Mouse (Mus musculus) right cerebral cortex, postnatal 36 days (tissue): ENCODE measurements around the gene Dyrk3.
A peak's percentile ranks its signal among the peaks of the same experiment; 100 is the strongest.
"Not testable (repeated sequence)": the region's sequence is repeated elsewhere in the genome, so short reads cannot be mapped to it uniquely, and the experiment has no call there.

ENCODE experiments used
- DNase-seq, 2 experiments: peaks; one replicate each; pipeline ENCODE4 v3.0.0; 2022; ENCODE audit warnings: low spot score in 2 of 2, mixed read lengths in 1 of 2

Gene Dyrk3

DNA sequence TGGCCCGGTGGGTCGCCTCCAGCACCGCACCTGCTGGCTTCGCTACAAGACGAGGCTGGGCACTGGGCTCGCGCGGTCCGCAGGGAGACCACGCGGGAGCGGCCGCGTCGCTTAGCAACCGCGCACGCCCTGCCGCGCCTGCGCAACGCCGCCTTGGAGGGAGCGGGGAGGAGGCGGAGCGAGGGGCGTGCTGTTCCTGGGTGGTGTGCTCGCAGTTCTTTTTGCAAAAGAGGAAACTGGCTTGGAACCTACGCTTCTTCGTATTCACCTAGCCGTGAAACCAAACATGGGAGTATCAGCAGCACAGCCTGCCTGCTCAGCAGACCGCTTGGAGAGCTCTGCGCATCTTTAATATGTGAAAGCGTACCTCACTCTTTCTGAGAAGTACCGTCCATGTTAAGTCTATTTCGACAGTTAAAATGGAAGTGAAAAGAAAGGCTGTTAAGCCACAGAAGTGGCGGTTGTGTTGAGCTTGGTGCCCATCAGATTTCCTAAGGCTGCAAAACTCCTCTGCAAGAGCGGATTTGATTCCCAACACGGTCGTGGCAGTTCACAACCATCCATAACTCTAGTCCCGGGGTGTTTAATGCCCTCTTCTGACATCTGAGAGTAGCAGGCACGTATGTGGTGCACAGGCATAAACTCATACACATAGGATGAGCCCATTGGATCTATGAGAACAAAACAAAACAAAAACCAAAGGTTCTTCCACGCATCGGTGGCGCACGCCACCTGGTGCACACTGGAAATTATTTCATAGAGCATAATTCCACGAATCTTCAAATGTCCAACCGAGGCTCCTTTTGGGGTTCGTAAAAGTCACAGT, at the start of gene Dyrk3:
Dyrk3 (minus strand) TSS at position 150 of the 826 bp plus-strand sequence.
- DNase-seq, result peak; percentile 85 to 89

DNA sequence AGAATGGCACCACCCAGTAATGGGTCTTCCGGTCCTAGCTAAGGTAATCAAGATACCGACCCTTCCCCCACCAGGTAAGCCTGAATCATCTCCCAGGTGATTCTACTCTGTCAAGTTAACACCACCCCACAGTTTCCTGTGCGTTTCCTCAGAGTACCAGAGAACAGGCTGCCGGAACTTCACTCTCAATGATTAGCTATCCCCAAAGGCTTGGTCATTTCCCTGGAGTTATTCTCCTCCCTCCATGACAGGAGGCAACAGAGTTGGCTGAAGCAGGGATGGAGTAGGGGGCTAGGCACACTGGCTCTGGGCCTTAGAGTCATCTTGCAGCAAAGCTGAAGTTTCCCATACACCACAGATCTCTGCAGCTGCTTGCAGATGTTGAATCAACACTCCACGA, 49.7 kb upstream of the Dyrk3 start:
- no peak for DNase-seq

DNA sequence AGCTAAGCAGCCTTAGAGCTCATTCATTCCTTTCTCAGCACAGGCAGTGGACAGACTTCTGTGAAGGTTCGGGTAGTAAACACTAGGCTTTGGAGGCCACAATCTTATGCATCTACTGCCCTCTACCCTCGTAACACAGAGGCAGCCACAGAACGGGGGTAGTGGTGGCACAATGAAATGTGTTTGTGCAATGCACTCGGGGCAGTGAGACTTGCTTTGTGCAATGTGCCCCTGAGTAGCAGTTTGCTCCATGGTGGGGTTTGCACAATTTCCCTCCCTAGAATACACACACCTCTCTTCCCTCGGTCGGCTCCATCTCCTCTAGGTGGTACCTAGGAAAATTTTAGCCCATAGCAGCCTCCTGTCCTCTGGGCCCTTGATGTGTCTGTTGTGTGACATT, 48.9 kb upstream of the Dyrk3 start:
- DNase-seq, result no peak

DNA sequence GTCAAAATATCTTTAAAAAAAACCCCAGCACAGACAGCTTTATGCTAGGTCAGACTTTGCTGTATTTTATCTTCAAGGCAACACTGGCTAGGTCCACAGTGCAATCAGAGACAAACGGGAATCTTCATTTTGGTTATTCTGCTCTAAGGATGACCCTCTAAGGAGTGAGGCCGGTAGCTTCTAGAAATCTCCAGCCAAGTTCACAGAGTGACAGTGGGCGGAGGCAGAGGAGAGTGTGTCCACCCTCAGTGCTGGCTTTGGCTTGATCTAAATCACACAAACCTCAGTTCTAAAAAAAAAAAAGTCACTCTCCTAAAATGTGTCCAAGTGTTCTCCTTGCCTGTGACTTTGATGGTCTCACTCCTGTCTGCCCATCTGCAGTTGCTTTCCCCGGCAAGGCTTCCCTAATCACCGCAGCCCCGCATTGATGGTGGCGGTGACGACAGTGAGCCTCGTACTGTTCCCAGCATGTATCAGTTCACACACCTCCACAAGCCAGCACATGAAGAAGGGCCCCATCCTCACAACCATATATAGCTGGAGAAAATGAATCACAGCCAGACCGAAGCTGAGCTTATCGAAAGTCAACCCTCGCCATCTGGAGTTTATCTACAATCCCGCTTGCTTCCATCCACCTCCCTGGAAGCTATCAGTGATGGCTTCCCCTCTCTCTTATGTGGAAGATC, 47.8 kb upstream of the Dyrk3 start:
- DNase-seq, result peak; percentile 43 to 54

DNA sequence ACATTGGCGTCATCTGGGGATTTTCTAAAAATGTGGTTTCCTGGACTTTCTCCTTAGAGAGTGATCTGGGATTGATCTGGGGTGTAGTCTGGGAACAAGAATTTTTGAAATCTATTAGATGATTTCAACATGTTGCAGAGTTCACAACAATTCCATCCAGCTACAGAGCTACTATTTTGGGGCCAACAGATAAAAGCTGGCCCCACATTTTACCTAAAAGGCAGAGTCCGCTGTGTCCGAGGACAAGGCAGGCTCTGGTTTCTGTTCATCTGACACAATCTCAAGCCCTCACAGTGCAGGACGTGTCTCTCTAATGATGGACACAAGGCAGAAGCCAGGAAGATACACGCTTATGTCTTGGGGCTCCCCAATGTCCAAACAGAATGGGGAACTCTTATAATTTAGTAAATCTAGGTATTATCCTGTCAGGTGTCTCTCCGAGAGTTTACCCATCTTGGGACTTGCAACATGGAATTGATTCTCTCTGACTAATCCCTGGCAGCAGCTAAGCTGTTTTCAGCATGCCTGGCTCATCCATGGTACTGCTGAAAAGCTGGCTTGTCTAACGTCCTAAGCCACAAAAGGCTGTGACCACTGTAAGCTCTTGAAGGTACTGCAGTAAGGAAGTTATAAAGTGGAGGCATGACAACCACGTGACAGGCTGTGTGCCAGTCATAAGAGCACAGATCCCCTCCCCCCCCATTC, 47.0 kb upstream of the Dyrk3 start:
- no peak for DNase-seq

DNA sequence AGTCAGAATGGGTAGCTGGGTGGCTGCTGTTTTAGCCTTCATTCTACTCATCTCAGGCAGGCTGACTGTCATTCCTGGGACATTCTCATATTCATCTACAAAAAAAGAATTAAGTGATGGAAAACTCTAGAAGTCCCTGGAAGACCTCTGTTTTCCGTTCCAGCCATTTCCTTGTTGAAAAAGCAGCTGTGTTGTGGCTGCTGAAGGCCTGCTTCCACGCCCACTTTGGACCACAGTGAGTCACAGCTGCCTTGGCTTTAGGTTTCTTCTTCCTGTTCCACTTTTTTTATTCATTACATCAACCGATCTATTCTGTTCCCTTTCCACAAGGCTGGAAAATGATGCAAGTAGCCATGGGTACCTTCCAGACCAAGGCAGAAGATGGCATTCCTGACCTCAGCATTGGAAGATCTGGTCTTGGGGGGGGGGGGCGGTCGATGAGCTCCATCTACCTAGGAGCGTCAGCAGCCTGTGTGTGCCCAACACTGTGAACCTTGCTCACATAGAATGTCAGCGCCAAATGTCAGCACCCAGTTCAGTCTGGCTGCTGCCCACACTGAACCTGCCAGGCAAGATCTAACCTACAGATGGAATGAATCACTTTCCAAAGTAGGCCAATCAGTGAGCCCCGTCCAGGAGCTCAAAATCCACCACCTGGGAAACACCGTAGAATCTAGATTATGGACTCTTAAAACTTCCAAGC, 46.3 kb upstream of the Dyrk3 start:
- DNase-seq, result no peak

DNA sequence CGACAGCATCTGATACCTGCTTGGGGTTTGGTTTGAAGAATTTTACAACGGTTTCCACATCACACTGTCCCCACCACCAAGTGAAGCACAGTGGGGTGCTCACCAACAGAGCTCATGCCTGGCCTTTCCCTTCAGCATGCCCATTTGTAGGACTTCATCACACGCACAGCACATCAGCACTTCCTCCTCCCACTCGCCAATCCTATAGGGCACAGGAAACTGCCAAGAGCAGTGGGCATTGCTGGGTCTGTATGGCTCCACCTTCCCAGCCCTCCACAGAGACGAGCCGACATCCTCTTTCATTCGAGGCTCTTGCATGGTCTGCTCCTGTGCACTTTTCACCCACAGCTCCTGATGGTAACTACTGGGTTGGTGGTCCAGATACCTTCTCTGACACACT, 45.1 kb upstream of the Dyrk3 start:
- DNase-seq, result no peak

DNA sequence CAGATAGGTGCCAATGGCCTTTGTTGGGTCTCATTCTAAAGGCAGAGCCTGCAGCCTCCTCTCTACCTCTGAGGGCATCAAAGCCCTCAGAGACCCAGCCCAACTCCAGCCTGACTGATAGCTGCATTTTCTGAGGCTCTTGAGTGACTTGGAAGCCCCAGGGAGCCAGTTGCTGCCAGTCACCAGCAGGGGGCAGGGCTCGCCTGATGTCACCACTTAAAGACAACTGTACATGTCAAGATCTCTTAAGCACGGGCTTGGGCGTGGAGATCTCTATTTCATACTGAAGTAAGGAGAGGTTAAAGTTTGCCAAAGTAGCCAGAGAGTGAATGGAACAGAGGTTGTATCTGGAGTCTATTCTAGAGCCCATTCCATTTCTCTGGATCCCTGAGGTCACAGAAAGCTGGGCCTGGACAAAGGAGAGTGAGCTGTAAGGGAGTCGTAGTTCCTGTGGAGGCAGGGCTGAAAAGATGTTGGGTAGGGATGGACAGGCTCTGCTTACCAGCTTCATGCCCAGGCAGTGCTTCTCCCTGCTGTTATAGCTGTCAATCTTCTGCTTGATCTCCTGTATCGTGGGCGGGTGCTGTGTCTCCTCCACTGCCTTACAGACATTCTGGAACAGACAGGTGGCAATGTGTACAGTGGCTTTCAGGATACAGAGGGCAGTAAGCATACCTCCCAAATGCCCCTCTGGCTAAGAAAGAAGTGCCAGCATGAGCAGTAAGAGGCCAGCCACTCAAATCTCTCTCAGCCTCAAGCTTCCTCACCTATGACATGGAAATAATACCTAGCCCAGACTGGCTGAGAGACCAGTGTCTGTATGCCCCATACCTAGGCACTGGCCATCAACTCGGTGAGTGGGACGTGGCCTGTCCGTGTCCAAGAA, 43.7 kb upstream of the Dyrk3 start:
- DNase-seq, result peak; percentile 61 to 63

DNA sequence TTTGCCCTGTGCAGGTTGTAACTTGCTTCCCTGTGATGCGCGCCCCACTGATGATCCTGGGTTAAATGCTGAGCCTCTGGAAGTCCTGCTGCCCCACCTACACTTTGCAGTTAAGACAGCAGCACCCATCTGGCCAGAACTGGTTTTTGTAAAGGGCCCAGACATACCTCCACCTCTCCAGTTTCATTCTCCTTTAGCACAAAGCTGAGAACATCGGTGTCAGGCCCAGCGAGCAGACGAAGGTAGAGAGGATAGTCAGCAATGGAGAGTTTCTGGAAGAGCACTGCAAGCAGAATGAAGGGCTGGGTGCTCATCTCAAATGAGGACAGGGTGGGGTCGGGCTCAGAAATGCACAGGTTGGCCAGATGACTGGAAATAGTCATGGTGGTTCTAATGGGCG, 42.2 kb upstream of the Dyrk3 start:
- DNase-seq, result no peak

DNA sequence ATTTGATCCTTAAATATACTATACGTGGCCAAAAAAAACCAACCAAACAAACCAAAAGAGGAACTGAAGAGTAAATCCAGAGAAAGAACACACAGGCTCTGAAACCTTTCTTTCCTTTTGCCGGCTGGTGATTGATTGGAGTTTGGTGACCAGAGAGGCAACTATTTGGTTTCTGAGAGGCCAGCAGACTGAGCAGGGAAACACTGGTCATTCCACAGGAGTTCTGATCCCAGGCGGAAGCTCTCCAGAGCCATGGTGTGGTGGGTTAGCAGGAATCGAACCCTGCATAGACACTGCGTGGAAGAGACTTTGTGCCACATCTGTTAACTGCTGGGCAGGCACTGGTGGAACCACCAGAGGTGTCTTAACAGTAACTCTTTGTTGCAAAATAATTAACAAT, 39.9 kb upstream of the Dyrk3 start:
- no peak for DNase-seq

DNA sequence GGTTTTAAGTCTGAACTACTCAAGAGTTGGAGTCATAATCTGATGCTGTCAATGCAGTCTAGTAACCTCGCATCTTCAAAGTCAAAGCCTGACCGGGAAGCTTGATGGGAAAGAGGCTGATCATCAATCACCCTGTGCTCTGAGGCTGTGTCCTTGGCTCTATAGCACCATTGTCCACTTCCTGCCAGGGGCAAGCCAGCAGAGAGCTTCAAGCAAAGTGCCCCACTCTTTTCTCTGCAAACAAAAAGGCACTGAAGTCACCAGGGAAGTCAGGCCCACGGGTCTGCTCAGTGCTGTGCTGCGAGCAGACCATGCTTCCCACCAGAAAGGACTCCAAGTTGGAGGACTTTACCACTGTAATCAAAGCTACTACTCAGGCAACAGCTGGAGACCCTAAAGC, 39.1 kb upstream of the Dyrk3 start:
- no peak for DNase-seq

DNA sequence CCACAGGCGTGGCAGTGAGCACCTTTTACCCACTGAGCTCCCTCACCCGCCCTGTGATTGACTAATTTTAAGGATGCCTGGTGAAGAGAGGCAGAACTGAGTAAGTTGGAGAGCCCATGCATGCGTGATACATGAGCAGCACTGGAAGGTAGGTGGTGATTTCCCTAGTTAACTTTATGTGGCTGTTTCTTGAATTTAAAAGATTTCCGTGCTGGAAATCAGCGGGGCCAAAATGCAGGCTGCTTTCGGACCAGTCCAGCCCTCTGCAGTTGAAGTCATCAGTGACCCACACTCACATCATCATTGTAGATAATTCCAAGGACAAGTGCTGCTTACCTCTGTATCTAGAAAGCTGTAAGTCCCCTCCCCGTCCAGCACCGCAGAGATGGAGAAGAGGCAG, 37.7 kb upstream of the Dyrk3 start:
- no peak for DNase-seq

DNA sequence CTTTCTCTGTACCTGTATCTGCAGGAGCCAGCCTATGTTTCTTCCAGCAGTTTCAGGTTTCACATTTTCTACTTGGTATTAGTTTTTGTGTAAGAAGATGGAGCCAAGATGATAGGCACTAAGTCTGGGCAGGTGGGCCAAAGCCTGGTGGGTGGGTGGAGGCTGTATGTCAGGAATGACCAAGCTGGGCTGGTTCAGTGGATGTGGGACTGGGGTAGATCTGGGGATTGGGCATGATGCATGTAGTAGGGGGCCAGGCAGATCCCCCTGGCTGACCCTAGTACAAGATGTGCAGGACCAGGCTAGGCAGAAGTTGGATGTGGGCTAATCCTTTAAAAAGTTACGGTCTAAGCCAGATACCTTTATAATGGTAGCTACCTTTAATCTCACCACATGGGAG, 37.0 kb upstream of the Dyrk3 start:
- no peak for DNase-seq

DNA sequence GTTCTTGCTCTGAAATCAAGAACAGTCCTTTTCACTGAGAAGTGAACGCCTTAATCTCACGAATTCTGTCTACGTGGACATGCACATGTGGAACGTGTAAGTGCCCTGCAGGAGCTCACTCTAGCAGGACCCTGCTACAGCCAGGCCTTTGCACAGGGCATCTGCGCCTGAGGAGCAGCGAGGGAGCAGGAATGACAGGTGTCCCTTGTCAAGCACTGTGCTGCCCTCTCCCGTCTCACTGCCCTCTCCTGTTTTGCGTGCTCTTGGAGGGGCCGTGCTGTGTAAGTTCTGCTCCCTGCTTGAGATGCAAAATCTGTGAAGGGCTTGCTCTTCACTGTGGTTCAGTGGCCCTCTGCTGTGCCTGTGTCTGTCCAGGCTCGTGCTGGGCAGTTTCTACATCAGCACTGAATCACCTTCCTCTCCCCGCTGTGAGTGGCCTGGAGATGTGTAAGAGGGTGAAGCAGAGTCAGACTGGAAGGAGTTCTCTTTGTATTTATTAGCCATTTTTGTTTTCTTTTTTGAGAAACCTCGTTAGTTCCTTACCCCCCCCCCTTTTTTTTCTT, 36.2 kb upstream of the Dyrk3 start:
- no peak for DNase-seq

DNA sequence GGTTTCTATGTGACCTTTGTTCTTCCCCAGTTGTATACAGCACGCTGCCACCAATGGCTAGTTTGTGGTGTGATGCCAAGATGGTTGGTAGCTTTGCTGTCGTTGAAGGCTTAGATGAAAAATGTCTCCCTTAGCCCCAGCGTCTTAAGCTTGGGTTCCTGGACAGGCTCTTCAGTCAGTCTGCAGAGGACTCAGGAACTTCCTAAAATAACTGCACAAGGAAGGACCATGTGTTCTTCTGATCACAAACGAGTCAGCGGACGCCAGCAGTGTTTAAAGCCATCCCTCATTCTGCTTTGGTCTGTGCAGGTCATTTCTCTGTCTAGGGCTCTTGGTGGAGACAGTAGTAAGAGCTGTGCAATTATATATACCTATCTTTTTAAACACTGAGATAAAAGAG, 35.7 kb upstream of the Dyrk3 start:
- DNase-seq, result no peak

DNA sequence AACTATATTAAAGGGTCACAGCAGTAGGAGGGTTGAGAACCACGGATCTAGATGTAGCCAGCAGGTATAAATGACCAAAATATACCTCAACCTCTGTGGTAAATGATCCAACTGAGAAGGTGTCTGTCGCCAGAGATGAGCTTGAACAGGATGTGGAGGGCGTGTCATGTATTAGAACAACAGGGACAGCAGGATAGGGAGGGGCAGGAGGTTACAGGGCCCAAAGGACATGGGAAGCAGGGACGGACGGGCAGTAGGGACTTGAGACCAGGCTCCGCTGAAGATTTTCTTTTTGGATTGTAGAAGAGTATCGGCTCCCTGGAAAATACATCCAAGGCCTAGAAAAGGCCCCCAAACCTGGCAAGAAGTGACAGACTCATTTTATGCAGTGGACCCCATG, 34.9 kb upstream of the Dyrk3 start:
- no peak for DNase-seq

DNA sequence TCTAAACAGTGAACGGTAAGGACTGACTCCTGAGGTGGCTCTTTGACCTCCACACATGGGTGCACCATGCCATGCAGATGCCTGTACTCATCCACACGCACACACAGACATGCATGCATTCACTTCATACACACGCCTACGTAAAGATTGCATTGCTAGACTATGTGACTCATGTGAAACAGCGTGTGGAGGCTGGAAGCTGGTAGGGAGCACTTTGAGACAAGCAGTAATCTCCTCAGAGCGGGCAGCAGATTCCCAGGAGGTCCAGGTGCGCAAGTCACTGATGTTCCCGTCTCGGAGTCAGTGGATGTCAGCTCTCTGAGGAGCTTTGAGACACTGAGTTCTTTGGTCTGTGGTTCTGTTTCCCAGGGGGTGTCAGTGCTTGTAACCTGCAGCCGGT, 29.5 kb upstream of the Dyrk3 start:
- peak in 1 of 2 experiments; percentile 47 for DNase-seq

DNA sequence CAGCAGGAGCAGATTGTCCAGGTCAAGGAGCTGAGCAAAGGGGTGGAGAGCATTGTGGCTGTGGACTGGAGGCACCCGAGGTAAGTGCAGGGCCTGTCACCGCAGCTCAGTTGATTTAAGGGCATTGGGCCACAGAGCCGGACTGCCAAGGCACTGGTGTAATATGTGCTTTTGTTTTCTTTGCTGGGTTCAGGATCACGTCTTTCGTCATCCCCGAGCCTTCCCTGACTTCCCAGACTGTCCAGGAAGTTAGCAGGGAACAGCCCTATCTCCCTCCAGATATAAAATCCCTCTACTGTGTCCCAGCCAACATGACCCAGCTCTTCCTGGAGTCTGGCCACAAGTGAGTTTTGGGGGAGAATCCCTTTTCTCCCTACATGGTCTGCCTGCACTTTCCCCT, 26.3 kb upstream of the Dyrk3 start:
- no peak for DNase-seq

DNA sequence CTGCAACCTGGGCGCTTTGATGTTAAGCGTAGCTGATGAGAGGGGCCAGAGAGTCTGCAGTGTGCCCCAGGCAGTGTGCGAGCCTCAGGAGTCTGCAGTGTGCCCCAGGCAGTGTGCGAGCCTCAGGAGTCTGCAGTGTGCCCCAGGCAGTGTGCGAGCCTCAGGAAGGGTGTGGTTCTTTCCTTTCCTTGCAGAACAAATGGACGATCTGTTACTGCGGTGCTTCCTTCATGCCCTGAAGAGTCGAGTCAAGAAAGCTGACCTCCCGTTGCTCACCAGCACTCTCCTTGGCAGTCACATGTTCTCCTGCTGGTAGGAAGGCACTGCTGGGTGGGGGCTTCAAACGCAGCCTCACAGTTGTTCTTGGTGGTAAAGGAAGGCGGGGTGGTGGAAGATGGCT, 23.0 kb upstream of the Dyrk3 start:
- DNase-seq, result no peak

DNA sequence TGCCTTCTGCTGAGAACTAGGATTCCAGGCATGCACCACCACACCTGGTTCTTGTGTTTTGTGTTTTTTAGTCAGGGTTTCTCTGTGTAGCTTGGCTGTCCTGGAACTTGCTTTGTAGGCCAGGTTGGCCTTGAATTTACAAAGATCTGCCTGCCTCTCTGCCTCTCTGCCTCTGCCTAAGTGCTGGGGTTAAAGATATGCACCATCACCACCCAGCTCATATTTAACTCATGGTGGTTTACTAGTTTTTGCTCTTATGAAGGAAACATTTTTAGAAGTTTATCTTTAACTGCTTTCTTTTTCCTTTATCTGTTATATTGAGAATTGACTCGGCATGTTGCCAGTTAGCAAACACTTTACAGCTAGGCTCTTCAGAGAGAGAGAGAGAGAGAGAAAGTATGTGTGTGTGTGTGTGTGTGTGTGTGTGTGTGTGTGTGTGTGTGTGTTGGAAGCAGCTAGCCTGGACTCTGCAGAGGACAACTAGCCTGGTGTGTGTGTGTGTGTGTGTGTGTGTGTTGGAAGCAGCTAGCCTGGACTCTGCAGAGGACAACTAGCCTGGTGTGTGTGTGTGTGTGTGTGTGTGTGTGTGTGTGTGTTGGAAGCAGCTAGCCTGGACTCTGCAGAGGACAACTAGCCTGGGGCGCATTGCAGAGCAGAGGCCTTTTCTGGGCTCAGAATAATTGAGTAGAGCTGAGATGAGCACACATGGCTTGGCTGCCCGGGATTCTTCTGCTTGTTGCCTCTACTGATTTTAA, 21.6 kb upstream of the Dyrk3 start:
- not testable (repeated sequence) for DNase-seq
